Comparison of ENCODE assay signal across 8 mouse cellular contexts in genomic region chr15:67301871-67302363, GRCm38 (mm10).
DNase-seq lines count a peak whose midpoint lies in the region; ATAC-seq and TF ChIP-seq lines count a peak whose summit lies in the region.

No protein-coding gene starts in this region.

- no peak for ATAC-seq in neural tube, embryonic 15.5 days (ENCODE audit: low FRiP score)
- no peak for ATAC-seq in midbrain, embryonic 14.5 days (ENCODE audit: low FRiP score, low TSS enrichment)

- no peak overlapping the region for H3K4me2 ChIP-seq in neural tube, embryonic 15.5 days
- H3K4me2 ChIP-seq in midbrain, embryonic 14.5 days (ENCODE audit: low read length), result no peak overlapping the region

- H3K4me1 ChIP-seq in kidney, adult 2 months (ENCODE audit: control insufficient read depth, insufficient read depth, low read length), result no peaks in the 10 kb centered on the region
- no peaks in the 10 kb centered on the region for H3K4me1 ChIP-seq in neural tube, embryonic 15.5 days
- no peaks in the 10 kb centered on the region for H3K4me1 ChIP-seq in midbrain, embryonic 14.5 days (ENCODE audit: control insufficient read depth, insufficient read depth, low read length)

- H3K4me3 ChIP-seq in left cerebral cortex, adult 2 months, result no peak overlapping the region
- no peak overlapping the region for H3K4me3 ChIP-seq in kidney, adult 2 months (ENCODE audit: insufficient read depth, low read depth, low read length)
- H3K4me3 ChIP-seq in neural tube, embryonic 15.5 days (replicated peaks), result no peak overlapping the region
- H3K4me3 ChIP-seq in midbrain, embryonic 14.5 days (replicated peaks; ENCODE audit: low read depth, low read length), result no peak overlapping the region

- no peak for TF ChIP-seq POLR2A in kidney, adult 2 months (IDR thresholded peaks at IDR 0.05; ENCODE audit: low read depth, low read length)

- no peak overlapping the region for H3K9ac ChIP-seq in neural tube, embryonic 15.5 days (replicated peaks)
- H3K9ac ChIP-seq in midbrain, embryonic 14.5 days (replicated peaks; ENCODE audit: low read length), result no peak overlapping the region

- TF ChIP-seq CTCF in left cerebral cortex, adult 2 months (IDR thresholded peaks at IDR 0.05), result no peak
- TF ChIP-seq CTCF in kidney, adult 2 months (conservative IDR thresholded peaks at IDR 0.05; ENCODE audit: insufficient read depth, insufficient read length, low read depth, low read length), result no peak

- intact Hi-C loops in left cerebral cortex, postnatal 4 days (cut with DNase I), result no loop called here
- intact Hi-C loops in left cerebral cortex, adult 2 months (cut with DNase I), result no loop called here

- no peaks in the 10 kb centered on the region for H3K27me3 ChIP-seq in kidney, adult 2 months (replicated peaks; ENCODE audit: control insufficient read depth, insufficient read depth, low read length)
- no peaks in the 10 kb centered on the region for H3K27me3 ChIP-seq in neural tube, embryonic 15.5 days (replicated peaks)
- H3K27me3 ChIP-seq in midbrain, embryonic 14.5 days (ENCODE audit: control insufficient read depth, insufficient read depth, low read length), result no peaks in the 10 kb centered on the region

- H3K36me3 ChIP-seq in kidney, adult 2 months (ENCODE audit: control insufficient read depth, insufficient read depth, low read length), result no peaks in the 10 kb centered on the region
- H3K36me3 ChIP-seq in neural tube, embryonic 15.5 days, result no peaks in the 10 kb centered on the region
- no peaks in the 10 kb centered on the region for H3K36me3 ChIP-seq in midbrain, embryonic 14.5 days (ENCODE audit: control insufficient read depth, insufficient read depth, low read length)

- H3K9me3 ChIP-seq in neural tube, embryonic 15.5 days (replicated peaks), result no peaks in the 10 kb centered on the region
- no peaks in the 10 kb centered on the region for H3K9me3 ChIP-seq in midbrain, embryonic 14.5 days (ENCODE audit: control insufficient read depth, low read length)

- WGBS in kidney, adult 2 months, result 45% methylated on average over 6 of the region's 6 CpGs
- 81% methylated on average over 6 of the region's 6 CpGs for WGBS in neural tube, embryonic 15.5 days
- 92% methylated on average over 6 of the region's 6 CpGs for WGBS in midbrain, embryonic 14.5 days

- H3K27ac ChIP-seq in left cerebral cortex, adult 2 months, result no peak overlapping the region
- H3K27ac ChIP-seq in kidney, adult 2 months (ENCODE audit: insufficient read depth, low read depth, low read length), result no peak overlapping the region
- H3K27ac ChIP-seq in neural tube, embryonic 15.5 days (replicated peaks), result no peak overlapping the region
- no peak overlapping the region for H3K27ac ChIP-seq in midbrain, embryonic 14.5 days (replicated peaks; ENCODE audit: low read depth, low read length)

- peak; percentile 57 for DNase-seq in left cerebral cortex, postnatal 4 days
- no peak for DNase-seq in left cerebral cortex, adult 2 months (ENCODE audit: extremely low spot score in 1 of 2, low spot score in 2 of 2)
- peak; percentile 31 for DNase-seq in gastrocnemius, postnatal 10 days
- peak; percentile 57 for DNase-seq in kidney, adult 2 months
- DNase-seq in lung, postnatal 25 days (ENCODE audit: low spot score), result peak; percentile 37
- DNase-seq in right cerebral cortex, postnatal 4 days, result no peak
- no peak for DNase-seq in midbrain, embryonic 14.5 days

Comparison
In these comparisons a context has a peak if more than half of its experiments do, and no peak if none do; other contexts are left out.
1. DNase-seq: peak in left cerebral cortex, postnatal 4 days (single experiment), gastrocnemius, postnatal 10 days (single experiment), kidney, adult 2 months (single experiment) and lung, postnatal 25 days (single experiment); none in left cerebral cortex, adult 2 months (0 of 2), right cerebral cortex, postnatal 4 days (single experiment) and midbrain, embryonic 14.5 days (single experiment).